Mouse (Mus musculus) E14TG2a.4 (cell line): ENCODE measurements at regions not wholly inside any gene's neighbourhood (a gene's known extent, or its start where the extent isn't known, plus 50 kb on each side); places are given as distances from the start of the nearest gene placed in this dataset.

ENCODE experiments used
- CTCF ChIP-seq: conservative IDR thresholded peaks from 2 replicates; pipeline ENCODE4 v1.5.1; 2014; ENCODE audit warnings: low read length
- POU5F1 ChIP-seq: IDR thresholded peaks from 2 replicates; pipeline ENCODE4 v1.6.1; 2014; ENCODE audit warnings: low read length, borderline replicate concordance

- no peak for TF ChIP-seq CTCF
- no peak for TF ChIP-seq POU5F1
Measured at GRCm38 (mm10) chr1:80131354-80131753, 86.9 kb downstream of the Fam124b start.
